Mouse (Mus musculus): ENCODE data around the gene Miga2.

DNA sequence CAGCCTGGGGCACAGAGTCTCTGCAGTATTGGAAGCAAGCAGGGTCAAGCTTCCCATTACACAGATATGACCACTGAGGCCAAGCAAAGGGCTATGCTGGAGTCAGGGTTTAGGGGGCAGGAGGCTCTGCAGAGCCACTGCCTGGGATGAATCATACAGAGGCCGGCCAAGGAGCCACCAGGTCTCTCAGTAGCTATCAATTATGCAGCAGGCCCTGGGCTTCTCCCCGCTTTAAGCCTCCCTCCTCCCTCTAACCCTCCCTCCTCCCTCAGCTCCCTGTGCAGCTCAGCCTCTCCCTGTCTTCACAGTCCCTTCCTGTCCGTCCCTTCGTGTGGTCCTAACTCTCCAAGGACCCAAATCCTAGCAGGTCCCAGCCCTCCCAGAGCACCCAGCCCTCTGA is 7.8 kb upstream of the Miga2 start:
- TF ChIP-seq POLR2A (IDR thresholded peaks at IDR 0.05; ENCODE audit: control insufficient read depth, low read depth, low read length) (no peak), CTCF (IDR thresholded peaks at IDR 0.05; ENCODE audit: control insufficient read depth, insufficient read depth, insufficient replicate concordance, low read depth, low read length) (no peak)
